Mouse (Mus musculus) stomach, postnatal 0 days (tissue): ENCODE measurements at regions not wholly inside any gene's neighbourhood (a gene's known extent, or its start where the extent isn't known, plus 50 kb on each side); places are given as distances from the start of the nearest gene placed in this dataset.

Experiments
- ATAC-seq: fragments of 200-750 bp; cut with Nextera tagmentation; 2 replicates; pipeline ENCODE4 v1.8.0; 2017; ENCODE audit not compliant: low FRiP score, low TSS enrichment
- DNase-seq: peaks from one replicate; pipeline ENCODE4 v3.0.0-alpha.2; 2016; ENCODE audit warnings: low spot score
- H3K27ac ChIP-seq: fragments of 300-500 bp; sonication (generic); replicated peaks from 2 replicates; pipeline ENCODE4 v1.5.1; 2014; ENCODE audit warnings: mild to moderate bottlenecking, control low read depth
- H3K27me3 ChIP-seq: fragments of 300-500 bp; sonication (generic); 2 replicates; pipeline ENCODE4 v1.6.1; 2014; ENCODE audit warnings: low read length; ENCODE audit not compliant: control insufficient read depth, insufficient read depth
- H3K36me3 ChIP-seq: fragments of 300-500 bp; sonication (generic); 2 replicates; pipeline ENCODE4 v1.6.1; 2014; ENCODE audit warnings: low read length, mixed read lengths; ENCODE audit not compliant: control insufficient read depth, insufficient read depth
- H3K4me1 ChIP-seq: fragments of 300-500 bp; sonication (generic); replicated peaks from 2 replicates; pipeline ENCODE4 v1.6.1; 2014; ENCODE audit warnings: antibody characterized with exemption; ENCODE audit not compliant: control insufficient read depth, insufficient read depth
- H3K4me2 ChIP-seq: fragments of 300-500 bp; sonication (generic); replicated peaks from 2 replicates; pipeline ENCODE4 v1.6.1; 2014; ENCODE audit warnings: low read depth, mild to moderate bottlenecking, control low read depth, moderate library complexity
- H3K4me3 ChIP-seq: fragments of 300-500 bp; sonication (generic); 2 replicates; pipeline ENCODE4 v1.5.1; 2014; ENCODE audit warnings: low read depth, low read length, control low read depth
- H3K9ac ChIP-seq: fragments of 300-500 bp; sonication (generic); 2 replicates; pipeline ENCODE4 v1.6.1; 2014; ENCODE audit warnings: mild to moderate bottlenecking, low read length, control low read depth, mixed read lengths
- H3K9me3 ChIP-seq: fragments of 300-500 bp; sonication (generic); 2 replicates; pipeline ENCODE4 v1.6.1; 2016; ENCODE audit warnings: low read length; ENCODE audit not compliant: control insufficient read depth
- CTCF ChIP-seq: IDR thresholded peaks from 2 replicates; pipeline ENCODE4 v1.5.1; 2016; ENCODE audit warnings: antibody characterized with exemption, low read depth, mild to moderate bottlenecking, moderate library complexity
- EP300 ChIP-seq: optimal IDR thresholded peaks from 2 replicates; pipeline ENCODE3; 2016; ENCODE audit warnings: antibody characterized with exemption
- WGBS: fragments of 180-500 bp; shearing (Covaris S2); extraction: QIAGEN DNeasy Blood & Tissue Kit; methylation state at CpG from one replicate; pipeline ENCODE4 v1.1.7; 2014; 5-methylcytosine and 5-hydroxymethylcytosine counted together

DNA sequence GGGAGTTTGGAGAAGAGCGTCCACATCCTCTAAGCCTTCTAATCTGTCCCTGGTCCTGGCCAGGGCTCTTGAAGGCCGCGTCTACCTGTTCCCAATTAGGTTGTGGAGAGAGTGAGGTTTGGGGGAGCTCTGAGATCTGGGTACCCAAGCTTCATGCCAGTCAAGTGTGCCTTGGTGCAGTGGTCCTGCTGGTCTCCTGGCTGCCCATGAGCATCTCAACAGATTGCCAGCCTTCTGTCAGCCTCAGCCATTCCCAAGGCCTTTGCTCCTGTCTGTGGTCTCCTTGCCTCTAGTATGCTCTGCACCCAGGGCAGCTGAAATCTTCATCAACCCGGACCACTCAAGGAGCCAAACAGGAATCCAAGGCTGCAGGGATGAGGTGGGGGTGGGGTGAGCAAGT, 73.2 kb upstream of the 1600014C23Rik start:
- WGBS = 76% methylated on average over 4 of the region's 4 CpGs

GRCm38 (mm10) chr17:45806430-45806829, 72.8 kb upstream of the 1600014C23Rik start:
- Histone ChIP-seq H3K9me3 (no peaks in the 10 kb centered on the region), H3K4me2 (no peak overlapping the region), H3K4me3 (no peak overlapping the region), H3K36me3 (no peaks in the 10 kb centered on the region; the same call in 1 of the 2 replicates), H3K27me3 (no peaks in the 10 kb centered on the region), H3K9ac (no peak overlapping the region), H3K4me1 (no peaks in the 10 kb centered on the region), H3K27ac (no peak overlapping the region; the same call in 1 of the 2 replicates)
- ATAC-seq (no peak), DNase-seq (no peak)
- no peak for TF ChIP-seq CTCF
- TF ChIP-seq EP300 = no peak
- 71% methylated on average over 5 of the region's 5 CpGs for WGBS

More for the DNA sequence above, 73.2 kb upstream of the 1600014C23Rik start:
- H3K36me3 ChIP-seq = no peaks in the 10 kb centered on the region; the same call in 1 of the 2 replicates
- H3K9me3 ChIP-seq = no peaks in the 10 kb centered on the region
- no peak overlapping the region for H3K9ac ChIP-seq
- H3K27ac ChIP-seq = no peak overlapping the region; the same call in 1 of the 2 replicates
- ATAC-seq (no peak), DNase-seq (no peak)
- H3K4me3 ChIP-seq = no peak overlapping the region
- no peaks in the 10 kb centered on the region for H3K4me1 ChIP-seq
- TF ChIP-seq CTCF (no peak), EP300 (no peak)
- H3K27me3 ChIP-seq = no peaks in the 10 kb centered on the region
- no peak overlapping the region for H3K4me2 ChIP-seq

DNA sequence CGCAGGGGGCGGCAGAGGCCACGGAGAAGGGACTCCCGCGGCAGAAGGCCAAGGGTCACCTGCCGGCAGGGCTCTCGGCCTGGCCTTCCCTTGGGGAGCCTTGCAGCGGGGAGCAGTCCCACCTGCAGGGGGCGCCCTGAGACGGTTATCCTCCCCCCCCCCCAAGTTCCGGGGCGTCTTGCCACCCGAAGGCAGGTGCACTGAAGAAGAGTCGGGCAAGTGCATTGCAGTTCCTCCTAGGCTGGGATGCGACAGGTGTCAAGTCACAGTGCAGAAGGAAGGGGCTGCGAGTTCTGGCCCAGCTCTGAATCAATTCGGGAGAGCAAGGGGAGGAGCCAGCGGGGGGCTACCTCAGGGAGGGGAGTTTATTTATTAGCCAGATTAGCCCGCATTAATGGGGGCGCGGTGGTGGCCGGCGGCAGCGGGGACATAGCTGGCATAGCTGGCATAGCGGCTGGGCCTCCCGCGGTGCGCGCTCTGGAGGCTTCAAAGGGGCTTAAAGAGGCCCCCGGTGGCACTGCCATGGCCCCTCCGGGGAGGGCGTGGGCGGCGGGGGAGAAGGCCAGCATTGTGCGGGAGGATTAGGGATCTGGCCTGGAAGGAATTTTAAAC, 71.9 kb upstream of the 1600014C23Rik start:
- Histone ChIP-seq H3K36me3 (no peaks in the 10 kb centered on the region; the same call in 1 of the 2 replicates), H3K27ac (no peak overlapping the region), H3K4me3 (no peak overlapping the region), H3K27me3 (no peaks in the 10 kb centered on the region), H3K4me2 (no peak overlapping the region), H3K9ac (no peak overlapping the region), H3K9me3 (no peaks in the 10 kb centered on the region), H3K4me1 (no peaks in the 10 kb centered on the region)
- WGBS = 17% methylated on average over 29 of the region's 35 CpGs
- ATAC-seq (no peak), DNase-seq (peak; percentile 57)
- peak; percentile 67 for TF ChIP-seq CTCF
- no peak for TF ChIP-seq EP300

GRCm38 (mm10) chr17:45803331-45803730, 69.7 kb upstream of the 1600014C23Rik start:
- Histone ChIP-seq H3K27me3 (no peaks in the 10 kb centered on the region), H3K4me1 (no peaks in the 10 kb centered on the region), H3K27ac (no peak overlapping the region), H3K4me3 (no peak overlapping the region), H3K9ac (no peak overlapping the region), H3K9me3 (no peaks in the 10 kb centered on the region), H3K36me3 (no peaks in the 10 kb centered on the region), H3K4me2 (no peak overlapping the region)
- 87% methylated on average over 8 of the region's 8 CpGs for WGBS
- TF ChIP-seq CTCF = no peak
- no peak for ATAC-seq
- DNase-seq = no peak

DNA sequence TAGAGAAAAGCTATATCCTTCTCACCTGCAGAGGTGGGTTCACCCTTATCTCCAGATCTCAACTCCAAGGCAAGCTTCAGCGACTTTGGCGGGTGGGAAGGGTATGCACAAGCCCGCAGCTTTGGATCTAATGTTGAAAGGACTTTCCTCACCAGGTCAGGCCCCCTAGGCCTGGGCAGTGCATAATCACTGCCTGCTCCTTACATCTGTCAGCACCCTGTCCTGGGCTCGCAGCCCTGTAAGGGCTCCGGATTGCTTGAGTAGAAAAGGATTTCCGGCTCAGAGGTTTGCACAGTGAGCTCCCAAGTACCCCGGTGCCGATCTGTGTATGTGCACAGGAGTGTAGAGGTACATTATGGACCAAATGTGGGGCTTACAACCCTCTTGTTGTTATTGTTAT, 68.8 kb upstream of the 1600014C23Rik start:
- Histone ChIP-seq H3K4me3 (no peak overlapping the region), H3K4me1 (no peaks in the 10 kb centered on the region), H3K27me3 (no peaks in the 10 kb centered on the region), H3K36me3 (no peaks in the 10 kb centered on the region), H3K27ac (no peak overlapping the region), H3K9ac (no peak overlapping the region), H3K4me2 (no peak overlapping the region), H3K9me3 (no peaks in the 10 kb centered on the region)
- ATAC-seq (no peak), DNase-seq (no peak)
- no peak for TF ChIP-seq EP300
- no peak for TF ChIP-seq CTCF
- WGBS = 82% methylated on average over 8 of the region's 8 CpGs

DNA sequence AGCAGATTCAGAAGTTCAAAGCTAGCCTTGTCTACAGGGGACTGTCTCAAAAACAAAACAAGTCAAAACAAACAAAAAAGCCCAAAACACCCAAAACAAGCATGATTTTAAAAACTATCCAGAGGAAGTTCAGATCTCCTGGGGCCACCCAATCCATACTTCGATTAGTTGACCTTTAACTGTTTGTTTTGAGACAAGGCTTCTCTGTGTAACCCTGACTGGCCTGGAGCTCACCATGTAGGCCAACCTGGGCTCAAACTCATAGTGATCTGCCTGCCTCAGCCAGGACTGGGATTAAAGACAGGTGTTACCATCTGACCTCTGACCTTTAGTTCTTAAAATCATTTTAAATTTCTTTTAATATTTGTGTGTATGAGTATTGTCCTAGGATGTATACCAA, 66.1 kb upstream of the 1600014C23Rik start:
- Histone ChIP-seq H3K27ac (no peak overlapping the region), H3K36me3 (no peaks in the 10 kb centered on the region), H3K4me3 (no peak overlapping the region), H3K4me1 (no peaks in the 10 kb centered on the region), H3K9me3 (no peaks in the 10 kb centered on the region), H3K4me2 (no peak overlapping the region), H3K9ac (no peak overlapping the region), H3K27me3 (no peaks in the 10 kb centered on the region)
- TF ChIP-seq EP300 = no peak
- TF ChIP-seq CTCF = no peak
- ATAC-seq (no peak), DNase-seq (no peak)
- 87% methylated on average over 1 of the region's 1 CpGs for WGBS
